Mouse (Mus musculus): ENCODE measurements at regions not wholly inside any gene's neighbourhood (a gene's known extent, or its start where the extent isn't known, plus 50 kb on each side); places are given as distances from the start of the nearest gene placed in this dataset.

DNA sequence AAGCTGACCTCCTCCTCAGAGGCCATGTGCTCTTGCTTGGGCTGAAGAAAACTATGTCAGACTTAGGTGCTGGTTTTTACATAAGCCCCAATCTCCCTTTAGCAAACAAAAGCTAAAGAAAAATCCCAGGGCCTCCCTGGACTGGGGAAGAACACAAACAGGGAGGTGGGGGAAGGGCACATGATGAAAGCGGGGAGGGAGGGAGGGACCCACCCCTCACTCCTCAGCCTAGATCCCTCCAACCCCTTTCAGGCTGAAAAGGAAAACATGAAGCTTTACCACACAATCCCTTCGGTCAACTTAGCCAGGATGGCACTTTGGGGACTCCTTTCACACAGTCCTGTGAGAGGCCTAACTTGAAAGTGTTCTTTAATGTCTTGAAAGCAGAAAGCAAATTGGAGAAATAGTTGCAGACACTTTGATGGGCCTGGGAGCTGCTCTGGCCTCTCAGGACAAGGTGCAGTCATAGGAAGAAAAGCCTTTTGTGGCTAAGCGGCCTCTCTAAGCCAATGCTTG, 291.9 kb upstream of the Rnf32 start:
- H3K36me3 ChIP-seq: no peaks in the 10 kb centered on the region
- H3K9ac ChIP-seq: no peak overlapping the region
- no peaks in the 10 kb centered on the region for H3K27me3 ChIP-seq
- no peak overlapping the region for H3K4me3 ChIP-seq (replicated peaks)
- 22% methylated on average over 3 of the region's 3 CpGs for WGBS
- H3K4me1 ChIP-seq: no peaks in the 10 kb centered on the region
- H3K9me3 ChIP-seq (replicated peaks): no peaks in the 10 kb centered on the region
- ATAC-seq (replicated peaks; ENCODE audit: low FRiP score): no peak
- no peak overlapping the region for H3K27ac ChIP-seq
- H3K4me2 ChIP-seq: no peak overlapping the region

DNA sequence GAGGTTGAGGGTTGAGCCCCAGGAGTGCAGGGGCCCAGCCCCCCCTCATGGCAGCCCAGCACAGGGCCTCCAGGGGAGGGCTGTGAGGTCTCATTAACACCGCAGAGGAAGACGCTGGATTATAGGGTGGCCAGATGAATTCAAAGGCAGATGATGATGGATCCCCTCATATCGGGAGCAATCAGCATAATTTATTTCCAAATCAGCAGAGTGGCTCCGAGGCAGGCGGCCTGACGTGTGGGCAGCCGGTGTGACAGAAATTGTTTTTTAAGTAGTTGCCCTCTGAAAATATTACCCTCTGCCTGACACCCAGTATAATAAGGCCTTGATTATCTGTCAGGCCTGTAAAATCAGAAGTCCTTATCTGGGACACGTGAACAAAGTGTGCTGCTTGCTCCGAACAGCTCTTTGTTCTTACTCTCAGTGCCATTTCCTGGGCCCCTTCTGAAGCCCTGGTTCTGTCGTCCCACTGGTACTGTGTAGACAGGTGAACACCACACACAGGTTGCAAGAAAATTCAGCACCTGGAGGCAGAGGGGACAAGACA, 303.0 kb upstream of the Rnf32 start:
- no peak overlapping the region for H3K27ac ChIP-seq

GRCm38 (mm10) chr5:28891988-28892387, 303.8 kb upstream of the Rnf32 start:
- WGBS: 49% methylated on average over 7 of the region's 7 CpGs
- H3K4me2 ChIP-seq: no peak overlapping the region

More for the DNA sequence above, 303.0 kb upstream of the Rnf32 start:
- no peak for ATAC-seq (replicated peaks; ENCODE audit: low FRiP score)
- Histone ChIP-seq H3K27me3 (no peaks in the 10 kb centered on the region), H3K4me2 (no peak overlapping the region), H3K9ac (no peak overlapping the region), H3K9me3 (replicated peaks) (no peaks in the 10 kb centered on the region), H3K4me1 (peaks cover 7% of the 10 kb centered on the region; the same call in 1 of the 2 replicates), H3K36me3 (no peaks in the 10 kb centered on the region), H3K4me3 (replicated peaks) (no peak overlapping the region)
- 22% methylated on average over 10 of the region's 10 CpGs for WGBS

GRCm38 (mm10) chr5:28884746-28885365, 310.9 kb upstream of the Rnf32 start:
- no peaks in the 10 kb centered on the region for H3K9me3 ChIP-seq (replicated peaks)
- H3K27ac ChIP-seq: no peak overlapping the region
- no peak overlapping the region for H3K9ac ChIP-seq
- H3K27me3 ChIP-seq: no peaks in the 10 kb centered on the region
- H3K36me3 ChIP-seq: no peaks in the 10 kb centered on the region
- H3K4me3 ChIP-seq (replicated peaks): no peak overlapping the region
- H3K4me1 ChIP-seq: no peaks in the 10 kb centered on the region
- no peak for ATAC-seq (replicated peaks; ENCODE audit: low FRiP score)
- no peak overlapping the region for H3K4me2 ChIP-seq
- WGBS: 79% methylated on average over 5 of the region's 5 CpGs

More at GRCm38 (mm10) chr5:28891988-28892387, 303.8 kb upstream of the Rnf32 start:
- Histone ChIP-seq H3K27ac (no peak overlapping the region), H3K9me3 (replicated peaks) (no peaks in the 10 kb centered on the region), H3K9ac (no peak overlapping the region), H3K4me1 (peaks cover 7% of the 10 kb centered on the region; the same call in 1 of the 2 replicates), H3K36me3 (no peaks in the 10 kb centered on the region), H3K4me3 (replicated peaks) (no peak overlapping the region), H3K27me3 (no peaks in the 10 kb centered on the region)
- 0 out of 2 replicates have a peak, but pooled peaks have one; percentile 25 for ATAC-seq (replicated peaks; ENCODE audit: low FRiP score)

DNA sequence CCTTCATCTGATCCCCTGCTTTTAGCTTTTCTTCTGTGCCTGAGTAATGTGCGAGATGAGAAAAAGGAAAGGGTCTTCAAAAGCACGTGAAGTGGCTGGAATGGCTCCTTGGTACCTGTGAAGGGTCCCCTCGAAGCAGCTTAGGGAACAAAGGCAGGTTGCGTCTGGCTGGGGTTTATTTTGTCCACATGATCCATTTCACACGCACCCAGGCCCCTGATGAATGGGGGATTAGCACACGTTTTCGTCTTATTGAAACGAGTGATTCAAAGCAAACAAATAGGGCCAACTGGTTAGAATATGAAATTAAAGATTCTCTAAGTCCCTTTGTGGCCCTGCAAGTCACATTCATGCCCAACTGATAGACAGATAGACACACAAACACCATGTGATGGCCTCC, 319.6 kb upstream of the Rnf32 start:
- no peaks in the 10 kb centered on the region for H3K4me1 ChIP-seq
- no peaks in the 10 kb centered on the region for H3K36me3 ChIP-seq
- no peaks in the 10 kb centered on the region for H3K9me3 ChIP-seq (replicated peaks)
- H3K9ac ChIP-seq: no peak overlapping the region
- no peak for ATAC-seq (replicated peaks; ENCODE audit: low FRiP score)
- H3K27ac ChIP-seq: no peak overlapping the region
- H3K27me3 ChIP-seq: no peaks in the 10 kb centered on the region
- no peak overlapping the region for H3K4me3 ChIP-seq (replicated peaks)
- no peak overlapping the region for H3K4me2 ChIP-seq
- 82% methylated on average over 8 of the region's 8 CpGs for WGBS

- no peak overlapping the region for H3K27ac ChIP-seq
- no peaks in the 10 kb centered on the region for H3K9me3 ChIP-seq (replicated peaks)
- H3K36me3 ChIP-seq: no peaks in the 10 kb centered on the region
- no peak overlapping the region for H3K9ac ChIP-seq
- WGBS: 84% methylated on average over 3 of the region's 3 CpGs
- H3K27me3 ChIP-seq: no peaks in the 10 kb centered on the region
- no peak for ATAC-seq (replicated peaks; ENCODE audit: low FRiP score)
- no peak overlapping the region for H3K4me2 ChIP-seq
- H3K4me1 ChIP-seq: no peaks in the 10 kb centered on the region
- no peak overlapping the region for H3K4me3 ChIP-seq (replicated peaks)
Observed at GRCm38 (mm10) chr5:28873600-28874265, 322.1 kb upstream of the Rnf32 start.

DNA sequence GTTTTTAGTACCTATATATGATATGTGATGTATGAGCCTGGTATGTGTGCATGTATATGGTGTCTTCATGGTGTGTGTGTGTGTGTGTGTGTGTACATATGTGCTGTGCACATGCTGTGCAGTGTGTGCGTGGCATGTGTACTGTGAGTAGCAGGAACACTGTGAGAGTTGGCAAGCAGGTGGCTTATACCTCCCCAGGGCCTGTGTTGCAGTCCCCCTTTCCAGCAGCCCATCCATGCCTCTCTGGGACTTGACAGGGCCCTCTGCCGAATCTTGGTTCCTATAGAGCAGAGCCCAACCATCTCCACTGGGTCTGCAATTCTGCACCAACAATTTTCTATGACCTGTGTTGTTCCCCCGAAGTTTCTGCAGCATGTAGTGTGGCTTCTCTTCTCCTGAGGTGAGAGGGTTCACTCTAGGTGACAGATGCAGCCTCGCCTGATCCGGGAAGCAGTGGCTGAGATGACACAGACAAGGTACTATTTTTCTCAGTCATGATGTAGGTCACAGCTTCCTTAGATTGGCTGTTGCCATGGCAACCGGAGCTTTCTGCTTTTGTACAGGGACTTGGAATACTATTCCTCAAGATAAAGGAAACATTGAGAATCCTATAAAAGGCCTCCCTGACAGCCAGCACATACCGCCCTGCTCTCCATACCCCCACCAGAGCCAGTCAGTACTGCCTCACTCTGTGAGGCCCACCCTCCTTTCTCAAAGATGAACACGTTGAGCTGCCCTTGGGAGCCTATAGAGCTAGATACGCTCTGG, 336.0 kb upstream of the Rnf32 start:
- Histone ChIP-seq H3K36me3 (no peaks in the 10 kb centered on the region), H3K27ac (no peak overlapping the region), H3K4me2 (no peak overlapping the region), H3K9me3 (replicated peaks) (no peaks in the 10 kb centered on the region), H3K27me3 (no peaks in the 10 kb centered on the region), H3K4me3 (replicated peaks) (no peak overlapping the region), H3K4me1 (no peaks in the 10 kb centered on the region), H3K9ac (no peak overlapping the region)
- ATAC-seq (replicated peaks; ENCODE audit: low FRiP score): no peak
- 76% methylated on average over 9 of the region's 9 CpGs for WGBS

DNA sequence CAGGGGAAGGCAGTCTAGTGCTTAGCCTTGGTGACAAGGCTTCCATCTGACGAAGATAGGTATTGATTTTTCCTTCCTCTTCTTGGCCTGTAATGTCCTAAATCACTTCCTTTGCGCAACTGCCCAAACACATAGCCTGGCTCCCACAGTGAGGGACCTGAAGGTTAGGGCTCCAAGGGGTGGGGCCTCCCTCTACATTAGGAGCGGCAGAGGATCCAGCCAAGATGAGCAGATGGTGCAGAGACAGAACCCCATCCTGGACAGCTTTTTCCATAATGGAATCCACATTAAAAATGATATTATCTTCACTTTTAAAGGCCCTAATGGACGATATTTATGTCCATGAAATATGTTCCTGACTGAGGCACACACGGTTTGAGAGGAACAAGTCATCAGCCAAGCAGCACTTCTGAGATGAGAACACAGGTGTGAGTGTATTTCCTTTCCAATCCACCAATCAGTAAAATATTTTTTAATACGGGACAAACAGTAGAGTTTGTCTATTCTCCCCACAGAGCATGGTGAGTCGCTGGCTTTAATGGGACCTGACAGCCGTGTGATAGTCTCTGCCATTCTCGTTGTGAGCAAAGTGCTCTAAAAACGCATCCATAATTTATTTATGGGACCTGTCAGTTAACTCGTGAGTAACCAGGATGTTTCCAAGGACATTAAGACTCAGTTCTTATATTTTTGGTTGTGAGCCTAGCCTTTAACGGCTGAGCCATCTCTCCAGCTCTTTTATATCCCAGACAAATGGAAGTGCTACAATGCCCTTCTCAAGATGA, 357.5 kb upstream of the Rnf32 start:
- H3K4me3 ChIP-seq (replicated peaks): no peak overlapping the region
- H3K4me1 ChIP-seq: no peaks in the 10 kb centered on the region
- H3K27me3 ChIP-seq: no peaks in the 10 kb centered on the region
- no peaks in the 10 kb centered on the region for H3K9me3 ChIP-seq (replicated peaks)
- H3K36me3 ChIP-seq: no peaks in the 10 kb centered on the region
- no peak overlapping the region for H3K9ac ChIP-seq
- no peak for ATAC-seq (replicated peaks; ENCODE audit: low FRiP score)
- no peak overlapping the region for H3K4me2 ChIP-seq
- 77% methylated on average over 12 of the region's 12 CpGs for WGBS
- no peak overlapping the region for H3K27ac ChIP-seq

GRCm38 (mm10) chr5:28819091-28819490, 352.0 kb upstream of the Shh start:
- Histone ChIP-seq H3K27ac (no peak overlapping the region), H3K4me3 (replicated peaks) (no peak overlapping the region), H3K27me3 (no peaks in the 10 kb centered on the region), H3K4me2 (no peak overlapping the region), H3K9ac (no peak overlapping the region), H3K36me3 (no peaks in the 10 kb centered on the region), H3K4me1 (no peaks in the 10 kb centered on the region), H3K9me3 (replicated peaks) (no peaks in the 10 kb centered on the region)
- no peak for ATAC-seq (replicated peaks; ENCODE audit: low FRiP score)
- WGBS: 89% methylated on average over 5 of the region's 5 CpGs

DNA sequence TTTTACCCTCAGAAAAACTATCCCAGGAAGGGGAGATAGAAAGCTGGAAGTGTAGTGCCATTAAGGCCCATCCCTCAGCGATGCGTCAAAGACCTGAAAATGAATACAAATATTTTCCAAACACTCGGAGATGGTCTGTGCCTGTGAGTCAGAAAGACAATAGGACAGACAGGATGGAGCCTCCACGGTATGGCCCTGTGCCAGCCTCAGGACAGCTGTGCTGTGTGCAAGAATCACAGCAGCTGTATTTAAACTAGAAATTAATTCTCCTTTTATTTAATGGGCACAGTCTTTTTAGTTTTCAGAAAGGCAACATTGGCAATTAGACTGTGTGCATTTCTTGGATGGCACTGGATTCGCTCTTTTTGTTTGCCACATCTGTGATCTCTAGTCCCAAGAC, 340.9 kb upstream of the Shh start:
- Histone ChIP-seq H3K36me3 (no peaks in the 10 kb centered on the region), H3K9ac (no peak overlapping the region), H3K27ac (no peak overlapping the region), H3K9me3 (replicated peaks) (no peaks in the 10 kb centered on the region), H3K27me3 (no peaks in the 10 kb centered on the region), H3K4me2 (no peak overlapping the region), H3K4me3 (replicated peaks) (no peak overlapping the region), H3K4me1 (no peaks in the 10 kb centered on the region)
- 80% methylated on average over 5 of the region's 5 CpGs for WGBS
- no peak for ATAC-seq (replicated peaks; ENCODE audit: low FRiP score)

DNA sequence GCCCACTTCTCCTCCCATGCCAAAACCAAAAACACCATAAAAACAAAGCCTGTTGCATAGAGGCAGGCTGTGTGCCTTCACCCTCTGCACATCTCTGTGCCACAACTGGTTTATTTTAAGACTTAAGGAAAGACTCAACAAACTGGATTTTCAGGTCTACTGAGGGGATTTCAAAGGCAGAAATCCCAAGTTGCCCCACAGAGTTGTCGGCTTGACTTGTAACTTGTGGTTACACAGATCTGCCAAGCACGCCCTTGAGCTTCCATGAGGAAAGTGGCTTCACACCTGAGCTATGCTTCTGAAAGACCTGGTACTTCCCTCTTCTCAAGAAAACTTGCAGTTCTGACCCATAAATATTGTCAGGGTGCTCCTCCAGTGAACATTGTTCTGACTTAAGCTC, 332.4 kb upstream of the Shh start:
- H3K27ac ChIP-seq: no peak overlapping the region
- H3K9ac ChIP-seq: no peak overlapping the region
- no peaks in the 10 kb centered on the region for H3K9me3 ChIP-seq (replicated peaks)
- no peaks in the 10 kb centered on the region for H3K4me1 ChIP-seq
- H3K27me3 ChIP-seq: no peaks in the 10 kb centered on the region
- H3K4me2 ChIP-seq: no peak overlapping the region
- WGBS: 81% methylated on average over 2 of the region's 2 CpGs
- no peaks in the 10 kb centered on the region for H3K36me3 ChIP-seq
- no peak overlapping the region for H3K4me3 ChIP-seq (replicated peaks)
- ATAC-seq (replicated peaks; ENCODE audit: low FRiP score): no peak

Data from kidney, embryonic 15.5 days (tissue).